Comparison of ENCODE assay signal across 25 mouse cellular contexts in genomic region chr5:75189319-75189987, GRCm38 (mm10). TPM values are rescaled to one million over a fixed set of nuclear protein-coding genes. Genes with fewer than 3 reads are reported as not detected.
DNase-seq lines count a peak whose midpoint lies in the region; ATAC-seq lines count a peak whose summit lies in the region.
"Had no signal": no experiment of that assay in that cellular context is flagged by ENCODE, and none has a peak within 500 bp of the region (broad histone marks: within the 10 kb centered on the region; RNA-seq: fewer than 3 reads in every experiment).

No protein-coding gene starts in this region.

- H3K4me2 ChIP-seq in midbrain, embryonic 16.5 days (ENCODE audit: low read length), result no peak overlapping the region
- H3K4me2 ChIP-seq: heart, embryonic 15.5 days; limb, embryonic 15.5 days; lung, embryonic 15.5 days had no signal

- H3K27me3 ChIP-seq in midbrain, embryonic 10.5 days (ENCODE audit: low read depth, poor library complexity, severe bottlenecking), result no peaks in the 10 kb centered on the region; the same call in 1 of the 2 replicates
- H3K27me3 ChIP-seq in midbrain, embryonic 16.5 days (ENCODE audit: control insufficient read depth, insufficient read depth, low read depth, low read length), result no peaks in the 10 kb centered on the region
- H3K27me3 ChIP-seq: heart, embryonic 15.5 days; limb, embryonic 15.5 days; lung, embryonic 15.5 days had no signal

- no peak overlapping the region for H3K9ac ChIP-seq in midbrain, embryonic 16.5 days (ENCODE audit: low read depth, low read length)
- H3K9ac ChIP-seq: heart, embryonic 15.5 days; limb, embryonic 15.5 days; liver, embryonic 14.5 days; lung, embryonic 15.5 days had no signal

- peaks cover 8% of the 10 kb centered on the region; the same call in 1 of the 2 replicates for H3K4me1 ChIP-seq in midbrain, embryonic 10.5 days
- H3K4me1 ChIP-seq in midbrain, embryonic 16.5 days (ENCODE audit: control insufficient read depth, insufficient read depth, low read length), result no peaks in the 10 kb centered on the region
- H3K4me1 ChIP-seq: forebrain, embryonic 10.5 days; limb, embryonic 15.5 days; lung, embryonic 15.5 days; megakaryocyte, embryonic 14.5 days had no signal

- no peak overlapping the region for H3K4me3 ChIP-seq in midbrain, embryonic 10.5 days
- H3K4me3 ChIP-seq in midbrain, embryonic 16.5 days (ENCODE audit: low read depth, low read length), result no peak overlapping the region
- H3K4me3 ChIP-seq: forebrain, embryonic 10.5 days; heart, embryonic 15.5 days; limb, embryonic 15.5 days; lung, embryonic 15.5 days; megakaryocyte, embryonic 14.5 days; myocyte had no signal

- H3K27ac ChIP-seq in midbrain, embryonic 10.5 days (replicated peaks), result 0 out of 2 replicates have a peak overlapping the region, but pooled peaks have one; percentile 0
- no peak overlapping the region for H3K27ac ChIP-seq in midbrain, embryonic 16.5 days (ENCODE audit: low read length)
- H3K27ac ChIP-seq: forebrain, embryonic 10.5 days; heart, embryonic 15.5 days; kidney, postnatal 0 days; limb, embryonic 15.5 days; liver, embryonic 14.5 days; lung, embryonic 15.5 days; stomach, postnatal 0 days had no signal

- no peaks in the 10 kb centered on the region for H3K36me3 ChIP-seq in midbrain, embryonic 10.5 days
- H3K36me3 ChIP-seq in midbrain, embryonic 16.5 days (ENCODE audit: control insufficient read depth, insufficient read depth, low read length), result no peaks in the 10 kb centered on the region

- H3K9me3 ChIP-seq in midbrain, embryonic 10.5 days (replicated peaks), result no peaks in the 10 kb centered on the region
- H3K9me3 ChIP-seq in midbrain, embryonic 16.5 days (replicated peaks; ENCODE audit: control insufficient read depth, low read length, poor library complexity, severe bottlenecking), result no peaks in the 10 kb centered on the region
- H3K9me3 ChIP-seq: forebrain, embryonic 10.5 days; heart, embryonic 15.5 days; limb, embryonic 15.5 days; lung, embryonic 15.5 days; megakaryocyte, embryonic 14.5 days had no signal

- peak; percentile 74 for DNase-seq in heart, adult 11 months
- DNase-seq in heart, adult 8-10 months (ENCODE audit: low spot score), result no peak
- DNase-seq in ZHBTc4 (ENCODE audit: low read depth, low spot score), result peak; percentile 64
- no peak for DNase-seq in midbrain, embryonic 10.5 days (ENCODE audit: low spot score)
- DNase-seq in thymus, adult 18-20 months, result no peak
- DNase-seq in kidney, postnatal 14 days, result no peak
- DNase-seq: cerebellum, adult 18-20 months; cerebellum, postnatal 14 days; gastrocnemius, postnatal 36 days; heart, postnatal 4 days; kidney, adult 2 months; left cerebral cortex, postnatal 4 days; lung, postnatal 36 days; right cerebral cortex, postnatal 14 days had no signal

- peak; percentile 88 for ATAC-seq in midbrain, embryonic 16.5 days
- ATAC-seq: inflammation-experienced regulatory T-cells, adult 6 months had no signal

- 88% methylated on average over 15 of the region's 15 CpGs for WGBS in midbrain, embryonic 10.5 days
- WGBS in midbrain, embryonic 16.5 days, result 44% methylated on average over 15 of the region's 15 CpGs

RNA-seq across cellular contexts. Expression of gene Pdgfra, which starts 37.4 kb away (rescaled TPM):
- 10 to 100 TPM; 17.9 to 23.3 (median 21.5) TPM for total RNA-seq in heart, adult 8-10 months (2022)
- polyA plus RNA-seq in midbrain, embryonic 10.5 days (2016; fragmentation: Nextera tagmentation; extraction: Ambion mirVana), result 15.6 and 19.5 TPM in 2 replicates
- polyA plus RNA-seq in midbrain, embryonic 16.5 days (2015; fragmentation: Nextera tagmentation; extraction: Ambion mirVana), result 12.7 and 15.2 TPM in 2 replicates
- polyA plus RNA-seq: inflammation-experienced regulatory T-cells, adult 6 months had no signal

Comparison
In these comparisons a context has a peak if more than half of its experiments do, and no peak if none do; other contexts are left out.
1. DNase-seq: peak in heart, adult 11 months (single experiment) and ZHBTc4 (single experiment); none in heart, adult 8-10 months (single experiment), midbrain, embryonic 10.5 days (single experiment), thymus, adult 18-20 months (0 of 2) and kidney, postnatal 14 days (single experiment).